Mouse (Mus musculus): Measurements from ENCODE around the gene Tmem86a. TPM values are rescaled to one million over a fixed set of nuclear protein-coding genes. Genes with fewer than 3 reads are reported as not detected.
"Not testable (repeated sequence)": the region's sequence is repeated elsewhere in the genome, so short reads cannot be mapped to it uniquely, and the experiment has no call there.

The Tmem86a gene
- polyA plus RNA-seq, 1 experiment from 2014 or later, result 17.4 TPM

DNA sequence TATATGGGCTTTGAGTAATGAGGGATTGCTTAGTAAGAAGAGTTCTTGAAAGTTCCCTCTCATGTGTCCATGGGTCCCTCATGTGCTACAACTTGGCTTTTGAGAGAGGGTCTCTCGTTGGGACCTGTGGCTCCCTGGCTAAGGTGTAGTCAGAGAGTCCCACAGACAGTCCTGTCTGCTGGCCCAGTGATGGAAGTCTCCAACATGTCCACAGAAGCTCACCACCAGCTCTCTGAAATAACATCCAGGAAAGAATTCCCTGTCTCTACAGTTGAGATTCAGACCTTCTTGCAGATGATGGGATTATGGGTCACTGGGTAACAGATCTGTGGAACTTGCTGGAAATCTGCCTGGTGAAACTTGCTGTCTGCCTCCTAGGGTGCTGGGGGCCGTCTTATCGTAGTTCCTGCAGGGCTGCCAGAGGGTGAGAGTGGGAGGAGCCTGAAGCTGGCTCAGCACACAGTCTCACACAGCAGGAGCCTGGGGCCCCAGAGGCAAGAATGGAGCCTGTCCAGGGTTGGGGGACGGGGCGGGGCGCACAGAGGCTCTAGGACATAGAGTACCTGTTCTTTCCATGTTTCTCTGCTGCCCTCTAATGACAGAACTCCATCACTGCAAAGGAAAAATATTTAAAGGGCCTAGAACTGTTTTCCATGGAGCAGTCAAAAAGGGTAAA, 34.9 kb upstream of the Tmem86a start:
- 11% methylated on average over 6 of the region's 6 CpGs for WGBS
- Histone ChIP-seq H3K4me2 (peak overlapping the region; percentile 52), H3K4me3 (peak overlapping the region; percentile 22; the same call in 1 of the 2 replicates), H3K27me3 (no peaks in the 10 kb centered on the region), H3K4me1 (peaks cover 6% of the 10 kb centered on the region), H3K27ac (peak overlapping the region; percentile 66; the same call in 1 of the 2 replicates), H3K36me3 (no peaks in the 10 kb centered on the region), H3K9me3 (no peaks in the 10 kb centered on the region), H3K9ac (no peak overlapping the region)
- ATAC-seq (ENCODE audit: insufficient number of reproducible peaks, insufficient read depth, low FRiP score, low TSS enrichment, low read depth), result peak; percentile 95

DNA sequence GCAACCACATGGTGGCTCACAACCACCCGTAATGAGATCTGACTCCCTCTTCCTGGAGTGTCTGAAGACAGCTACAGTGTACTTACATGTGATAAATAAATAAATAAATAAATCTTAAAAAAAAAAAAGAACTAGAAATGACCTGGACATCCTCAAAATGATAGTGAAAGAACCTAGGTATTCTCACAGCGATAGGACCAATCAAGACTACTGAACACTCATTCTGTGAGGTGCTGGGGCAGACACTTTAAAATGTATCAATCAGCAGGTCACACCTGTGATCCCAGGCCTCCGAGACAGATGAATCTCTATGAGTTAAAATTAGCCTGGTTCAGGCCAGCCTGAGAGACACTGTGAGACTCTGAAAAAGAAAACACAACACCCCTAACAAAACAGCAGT, 33.8 kb upstream of the Tmem86a start:
- no peak overlapping the region for H3K9ac ChIP-seq
- H3K9me3 ChIP-seq, result no peaks in the 10 kb centered on the region
- 79% methylated on average over 3 of the region's 3 CpGs for WGBS
- H3K4me3 ChIP-seq, result no peak overlapping the region
- H3K27ac ChIP-seq, result no peak overlapping the region
- H3K27me3 ChIP-seq, result no peaks in the 10 kb centered on the region
- peaks cover 6% of the 10 kb centered on the region for H3K4me1 ChIP-seq
- H3K36me3 ChIP-seq, result no peaks in the 10 kb centered on the region
- ATAC-seq (ENCODE audit: insufficient number of reproducible peaks, insufficient read depth, low FRiP score, low TSS enrichment, low read depth), result no peak
- H3K4me2 ChIP-seq, result no peak overlapping the region

DNA sequence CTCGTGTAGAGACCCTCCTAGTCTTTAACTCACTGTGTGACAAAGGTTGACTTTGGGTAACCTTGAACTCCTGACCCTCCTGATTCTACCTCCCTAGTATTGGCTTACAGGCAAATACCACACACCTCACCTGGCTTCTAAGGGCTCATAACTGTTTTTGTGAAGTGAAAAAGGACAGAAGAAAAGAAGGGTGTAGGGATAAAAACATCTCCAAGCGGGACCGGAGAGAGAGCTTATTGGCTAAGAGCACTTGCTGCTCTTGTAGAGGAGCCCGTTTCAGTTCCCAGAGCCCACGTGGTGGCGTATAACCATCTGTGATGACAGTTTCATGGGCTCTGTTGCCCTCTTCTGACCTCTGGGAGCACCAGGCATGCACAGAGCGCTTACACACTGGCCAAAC, 33.3 kb upstream of the Tmem86a start:
- 63% methylated on average over 7 of the region's 7 CpGs for WGBS
- no peak for ATAC-seq (ENCODE audit: insufficient number of reproducible peaks, insufficient read depth, low FRiP score, low TSS enrichment, low read depth)
- Histone ChIP-seq H3K36me3 (no peaks in the 10 kb centered on the region), H3K27me3 (no peaks in the 10 kb centered on the region), H3K4me1 (peaks cover 6% of the 10 kb centered on the region), H3K4me3 (no peak overlapping the region), H3K4me2 (no peak overlapping the region), H3K9ac (no peak overlapping the region), H3K9me3 (no peaks in the 10 kb centered on the region), H3K27ac (no peak overlapping the region)

DNA sequence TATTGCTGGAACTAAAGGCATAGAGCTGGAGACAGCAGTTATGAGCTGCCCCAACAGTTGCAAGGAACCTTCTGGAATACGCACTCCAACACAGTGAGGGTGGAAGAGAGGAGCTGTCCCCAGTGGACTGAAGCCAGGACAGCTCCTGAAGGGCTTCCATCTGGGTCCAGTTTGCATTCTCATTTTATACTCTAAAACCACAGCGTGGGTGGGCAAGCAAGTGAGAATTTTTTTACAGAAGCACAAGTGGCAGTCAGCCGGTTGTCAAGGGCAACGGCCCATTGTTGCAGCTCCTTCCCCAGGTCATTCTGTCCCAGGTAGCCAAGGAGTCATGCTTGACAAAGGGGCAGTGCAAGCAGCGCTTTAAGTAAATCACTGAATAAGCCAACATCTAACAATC, 30.8 kb upstream of the Tmem86a start:
- Histone ChIP-seq H3K36me3 (no peaks in the 10 kb centered on the region), H3K27ac (no peak overlapping the region), H3K9ac (no peak overlapping the region), H3K4me3 (no peak overlapping the region), H3K27me3 (no peaks in the 10 kb centered on the region), H3K4me2 (no peak overlapping the region), H3K9me3 (no peaks in the 10 kb centered on the region), H3K4me1 (peaks cover 6% of the 10 kb centered on the region)
- no peak for ATAC-seq (ENCODE audit: insufficient number of reproducible peaks, insufficient read depth, low FRiP score, low TSS enrichment, low read depth)
- 65% methylated on average over 5 of the region's 5 CpGs for WGBS

DNA sequence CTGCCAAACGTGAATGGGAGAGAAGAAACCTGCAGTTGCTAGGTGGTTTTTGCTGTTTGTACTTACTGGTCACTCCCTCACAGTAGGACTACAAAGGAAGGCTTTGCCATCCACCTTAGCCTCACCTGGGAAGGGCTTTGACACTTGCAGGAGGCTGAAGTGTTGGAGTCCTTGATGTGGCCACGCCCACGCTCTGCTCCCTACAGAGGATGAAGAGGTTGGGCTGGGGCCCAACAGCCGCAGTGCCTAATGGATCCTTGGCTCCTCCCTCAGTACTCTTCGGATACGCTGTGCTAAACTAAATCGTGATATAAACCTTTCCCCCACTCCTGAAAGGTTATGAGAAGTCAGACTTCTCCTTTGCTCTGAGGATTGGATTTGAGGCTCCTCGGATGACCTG, 29.4 kb upstream of the Tmem86a start:
- H3K4me3 ChIP-seq, result no peak overlapping the region
- H3K27ac ChIP-seq, result no peak overlapping the region
- no peaks in the 10 kb centered on the region for H3K27me3 ChIP-seq
- no peaks in the 10 kb centered on the region for H3K4me1 ChIP-seq
- ATAC-seq (ENCODE audit: insufficient number of reproducible peaks, insufficient read depth, low FRiP score, low TSS enrichment, low read depth), result no peak
- H3K9me3 ChIP-seq, result no peaks in the 10 kb centered on the region
- WGBS, result 9% methylated on average over 8 of the region's 8 CpGs
- H3K4me2 ChIP-seq, result no peak overlapping the region
- H3K9ac ChIP-seq, result no peak overlapping the region
- H3K36me3 ChIP-seq, result no peaks in the 10 kb centered on the region

DNA sequence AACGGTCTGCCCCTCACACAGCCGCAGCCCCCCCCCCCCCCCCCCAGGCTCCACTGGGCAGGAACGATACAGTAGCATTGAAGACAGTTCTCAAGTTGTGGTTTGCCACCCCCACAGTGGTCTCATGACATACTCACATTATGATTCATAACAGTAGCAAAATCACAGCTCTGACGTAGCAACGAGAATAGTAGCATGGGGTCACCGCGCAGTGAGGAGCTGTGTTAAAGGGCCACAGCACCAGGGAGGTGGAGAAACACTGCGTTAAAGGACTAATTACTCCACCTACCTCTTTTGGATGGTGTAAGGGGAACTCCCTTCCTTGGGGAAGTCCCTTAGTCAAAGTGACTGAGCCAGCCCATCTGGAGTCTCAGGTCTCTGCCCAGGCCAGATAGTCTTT, 27.9 kb upstream of the Tmem86a start:
- H3K4me2 ChIP-seq, result no peak overlapping the region
- H3K4me1 ChIP-seq, result no peaks in the 10 kb centered on the region
- no peaks in the 10 kb centered on the region for H3K9me3 ChIP-seq
- H3K27me3 ChIP-seq, result no peaks in the 10 kb centered on the region
- H3K4me3 ChIP-seq, result no peak overlapping the region
- H3K36me3 ChIP-seq, result no peaks in the 10 kb centered on the region
- H3K27ac ChIP-seq, result no peak overlapping the region
- no peak overlapping the region for H3K9ac ChIP-seq
- ATAC-seq (ENCODE audit: insufficient number of reproducible peaks, insufficient read depth, low FRiP score, low TSS enrichment, low read depth), result no peak
- WGBS, result 66% methylated on average over 8 of the region's 8 CpGs

DNA sequence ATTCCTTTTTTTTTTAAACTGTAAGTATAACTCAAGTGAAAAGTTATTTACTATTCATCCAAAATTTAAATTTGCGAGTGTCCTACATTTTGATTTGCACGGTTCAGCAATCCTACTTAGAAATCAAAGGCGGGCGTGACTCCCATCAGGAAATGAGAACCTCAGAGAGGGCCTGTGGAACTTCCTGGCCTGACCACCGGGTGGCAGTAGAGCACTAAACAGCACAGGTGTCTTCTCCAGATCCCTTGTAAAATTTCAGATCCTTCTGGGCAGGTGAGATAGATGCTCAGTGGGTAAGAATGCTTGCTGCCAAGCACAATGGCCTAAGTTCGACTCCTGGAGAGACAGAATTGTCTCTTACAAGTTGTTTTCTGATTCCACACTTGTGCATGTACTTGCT, 26.9 kb upstream of the Tmem86a start:
- H3K4me1 ChIP-seq, result no peaks in the 10 kb centered on the region
- WGBS, result 10% methylated on average over 6 of the region's 6 CpGs
- no peak for ATAC-seq (ENCODE audit: insufficient number of reproducible peaks, insufficient read depth, low FRiP score, low TSS enrichment, low read depth)

DNA sequence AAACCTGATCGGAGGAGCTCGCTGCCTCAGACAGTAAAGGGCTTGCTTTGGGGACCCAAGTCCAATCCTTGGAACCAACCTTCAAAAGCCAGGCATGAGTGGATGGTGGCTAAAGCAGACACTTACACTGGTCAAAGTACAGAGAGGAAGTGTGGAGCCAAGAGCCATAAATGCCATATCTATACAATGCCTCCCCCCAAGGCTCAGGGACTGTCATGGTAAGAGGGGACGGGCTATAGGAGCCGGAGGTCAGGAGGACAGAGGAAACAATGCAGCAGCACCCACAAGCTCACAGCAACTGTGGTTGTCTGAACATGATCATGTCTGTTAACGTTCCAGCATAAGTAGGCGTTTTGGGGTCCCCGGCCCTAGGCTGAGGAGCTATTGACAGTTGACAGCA, 25.9 kb upstream of the Tmem86a start:
- H3K4me2 ChIP-seq, result no peak overlapping the region
- no peaks in the 10 kb centered on the region for H3K27me3 ChIP-seq
- no peaks in the 10 kb centered on the region for H3K4me1 ChIP-seq
- 87% methylated on average over 7 of the region's 7 CpGs for WGBS
- ATAC-seq (ENCODE audit: insufficient number of reproducible peaks, insufficient read depth, low FRiP score, low TSS enrichment, low read depth), result no peak
- no peaks in the 10 kb centered on the region for H3K36me3 ChIP-seq
- no peak overlapping the region for H3K27ac ChIP-seq
- H3K9ac ChIP-seq, result no peak overlapping the region
- H3K9me3 ChIP-seq, result no peaks in the 10 kb centered on the region
- no peak overlapping the region for H3K4me3 ChIP-seq

More for the DNA sequence above, 26.9 kb upstream of the Tmem86a start:
- Histone ChIP-seq H3K4me3 (no peak overlapping the region), H3K9me3 (no peaks in the 10 kb centered on the region), H3K9ac (no peak overlapping the region), H3K4me2 (no peak overlapping the region), H3K36me3 (no peaks in the 10 kb centered on the region), H3K27me3 (no peaks in the 10 kb centered on the region), H3K27ac (no peak overlapping the region)

DNA sequence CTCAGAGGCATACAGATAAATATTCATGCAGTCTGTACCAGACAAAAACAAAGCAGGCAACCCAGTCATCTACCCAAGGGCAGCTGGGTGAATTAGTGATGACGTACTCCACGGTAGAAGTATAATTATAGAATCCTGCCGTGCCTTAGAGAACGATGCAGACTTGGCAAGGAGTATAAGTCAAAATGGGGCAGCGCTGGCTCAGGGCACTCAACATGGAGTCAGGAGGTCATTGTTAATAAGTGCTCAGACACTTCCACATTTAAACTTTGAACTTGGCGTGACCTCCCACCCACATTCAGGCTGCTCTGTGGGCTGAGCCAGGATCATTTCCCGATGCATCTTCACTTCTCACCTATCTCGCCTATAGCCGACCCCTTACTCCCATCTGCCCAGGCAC, 25.0 kb upstream of the Tmem86a start:
- no peaks in the 10 kb centered on the region for H3K4me1 ChIP-seq
- H3K36me3 ChIP-seq, result no peaks in the 10 kb centered on the region
- no peaks in the 10 kb centered on the region for H3K27me3 ChIP-seq
- H3K9me3 ChIP-seq, result no peaks in the 10 kb centered on the region
- no peak overlapping the region for H3K9ac ChIP-seq
- H3K4me3 ChIP-seq, result no peak overlapping the region
- ATAC-seq (ENCODE audit: insufficient number of reproducible peaks, insufficient read depth, low FRiP score, low TSS enrichment, low read depth), result no peak
- H3K27ac ChIP-seq, result no peak overlapping the region
- no peak overlapping the region for H3K4me2 ChIP-seq
- 68% methylated on average over 9 of the region's 9 CpGs for WGBS

DNA sequence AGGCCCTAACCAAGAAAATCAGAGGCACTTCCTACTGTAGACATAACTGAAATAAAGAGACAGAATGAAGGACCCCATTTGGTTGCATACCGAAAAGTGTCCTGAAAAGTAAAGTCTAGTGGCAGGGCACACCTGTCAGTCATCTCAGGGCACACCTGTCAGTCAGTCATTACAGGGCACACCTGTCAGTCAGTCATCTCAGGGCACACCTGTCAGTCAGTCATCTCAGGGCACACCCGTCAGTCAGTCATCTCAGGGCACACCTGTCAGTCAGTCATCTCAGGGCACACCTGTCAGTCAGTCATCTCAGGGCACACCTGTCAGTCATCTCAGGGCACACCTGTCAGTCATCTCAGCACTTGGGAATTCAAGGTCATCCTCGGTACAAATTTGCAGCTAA, 23.5 kb upstream of the Tmem86a start:
- H3K27ac ChIP-seq; H3K9ac ChIP-seq; ATAC-seq (ENCODE audit: insufficient number of reproducible peaks, insufficient read depth, low FRiP score, low TSS enrichment, low read depth); H3K4me1 ChIP-seq; H3K4me3 ChIP-seq; H3K9me3 ChIP-seq; H3K36me3 ChIP-seq; H3K4me2 ChIP-seq; H3K27me3 ChIP-seq: not testable (repeated sequence)
- WGBS, result 78% methylated on average over 3 of the region's 3 CpGs

DNA sequence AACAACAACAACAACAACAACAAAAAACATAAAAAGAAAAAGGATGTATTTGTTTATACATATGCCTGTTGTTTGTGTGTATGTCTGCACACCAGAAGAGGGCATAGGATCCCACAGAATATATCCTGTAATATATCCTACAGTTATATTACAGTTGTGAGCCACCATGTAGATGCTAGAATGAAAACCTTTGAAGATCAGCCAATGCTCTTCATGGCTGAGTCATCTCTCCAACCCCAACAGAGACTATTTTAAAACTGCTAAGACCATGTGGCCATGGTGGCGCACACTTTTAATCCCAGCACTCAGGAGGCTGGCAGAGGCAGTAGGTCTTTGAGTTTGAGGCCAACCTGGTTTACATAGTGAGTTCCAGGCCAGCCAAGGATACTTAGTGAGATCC, 22.9 kb upstream of the Tmem86a start:
- H3K9ac ChIP-seq, result no peak overlapping the region
- no peaks in the 10 kb centered on the region for H3K27me3 ChIP-seq
- H3K4me2 ChIP-seq, result no peak overlapping the region
- no peak overlapping the region for H3K27ac ChIP-seq
- H3K4me1 ChIP-seq, result no peaks in the 10 kb centered on the region
- H3K36me3 ChIP-seq, result no peaks in the 10 kb centered on the region
- WGBS, result 95% methylated on average over 1 of the region's 1 CpGs
- no peak overlapping the region for H3K4me3 ChIP-seq
- ATAC-seq (ENCODE audit: insufficient number of reproducible peaks, insufficient read depth, low FRiP score, low TSS enrichment, low read depth), result no peak
- H3K9me3 ChIP-seq, result no peaks in the 10 kb centered on the region

DNA sequence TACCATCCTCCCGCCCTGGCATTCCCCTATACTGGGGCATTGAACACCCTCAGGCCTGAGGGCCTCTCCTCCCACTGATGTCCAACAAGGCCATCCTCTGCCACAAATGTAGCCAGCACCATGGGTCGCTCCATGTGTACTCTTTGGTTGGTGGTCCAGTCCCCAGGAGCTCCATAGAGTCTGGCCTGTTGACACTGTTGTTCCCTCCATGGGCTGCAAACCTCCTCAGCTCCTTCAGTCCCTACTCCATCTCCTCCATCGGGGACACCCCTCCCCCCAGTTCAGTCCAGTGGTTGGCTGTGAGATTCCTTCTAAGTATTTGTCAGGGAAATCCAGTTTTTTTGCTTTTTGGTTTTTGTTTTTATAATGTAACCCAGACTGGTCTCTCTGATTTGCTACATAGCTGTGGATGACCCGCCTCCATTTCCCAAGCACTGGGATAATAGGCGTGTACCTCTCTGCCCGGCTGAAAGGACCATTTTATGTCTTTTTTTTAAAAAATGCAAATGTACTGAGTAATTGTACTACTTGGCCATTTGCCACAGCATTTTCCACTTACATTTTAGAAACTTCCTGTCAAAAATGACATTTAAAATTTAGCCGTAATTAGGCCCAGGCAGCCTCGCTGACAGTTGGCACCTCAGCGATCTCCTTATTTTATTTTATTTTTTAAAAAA, 19.7 kb upstream of the Tmem86a start:
- WGBS, result 70% methylated on average over 9 of the region's 9 CpGs
- no peak overlapping the region for H3K4me2 ChIP-seq

More for the DNA sequence above, 19.7 kb upstream of the Tmem86a start:
- H3K4me1 ChIP-seq, result no peaks in the 10 kb centered on the region
- no peaks in the 10 kb centered on the region for H3K27me3 ChIP-seq
- H3K27ac ChIP-seq, result peak overlapping the region; percentile 33; the same call in 1 of the 2 replicates
- H3K9me3 ChIP-seq, result no peaks in the 10 kb centered on the region
- no peak overlapping the region for H3K4me3 ChIP-seq
- no peak overlapping the region for H3K9ac ChIP-seq
- H3K36me3 ChIP-seq, result no peaks in the 10 kb centered on the region
- no peak for ATAC-seq (ENCODE audit: insufficient number of reproducible peaks, insufficient read depth, low FRiP score, low TSS enrichment, low read depth)
